In the genomic region with DNA sequence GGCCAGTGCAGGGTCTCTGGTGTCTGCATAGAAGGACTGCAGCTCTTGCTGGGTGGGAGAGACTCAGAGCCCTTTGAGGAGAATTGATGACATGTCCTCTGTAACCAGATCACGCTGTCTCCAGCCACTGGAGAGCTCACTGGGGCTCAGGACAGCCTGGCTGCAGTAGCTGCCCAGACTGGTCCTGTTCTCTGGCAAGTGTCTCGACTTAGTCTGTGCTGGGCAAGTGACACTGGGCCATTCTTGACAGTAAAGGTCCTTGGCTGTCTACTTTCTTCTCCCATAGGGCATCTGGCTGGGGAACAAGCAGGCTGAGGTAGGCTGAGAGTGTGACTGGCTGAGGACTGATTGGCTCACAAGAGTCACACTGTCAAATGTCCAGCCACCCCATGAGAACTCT, we compare ENCODE assay signal across 20 mouse cellular contexts. TPM values are rescaled to one million over a fixed set of nuclear protein-coding genes. Genes with fewer than 3 reads are reported as not detected.
"Had no signal": no experiment of that assay in that cellular context is flagged by ENCODE, and none has a peak within 500 bp of the region (broad histone marks: within the 10 kb centered on the region; RNA-seq: fewer than 3 reads in every experiment).

No protein-coding gene starts in this region.

- DNase-seq: lung, adult 2 months; lung, postnatal 14 days; lung, postnatal 36 days; right cerebral cortex, postnatal 14 days; spleen, adult 18-20 months; thymus, adult 18-20 months; thymus, postnatal 14 days; thymus, postnatal 36 days had no signal

- H3K36me3 ChIP-seq: midbrain, embryonic 15.5 days had no signal

- H3K27ac ChIP-seq: lung, embryonic 15.5 days; macrophage; midbrain, embryonic 13.5 days; midbrain, embryonic 15.5 days; neural tube, embryonic 12.5 days had no signal

- H3K4me3 ChIP-seq: lung, embryonic 15.5 days; megakaryocyte, embryonic 14.5 days; midbrain, embryonic 13.5 days; midbrain, embryonic 15.5 days; neural tube, embryonic 12.5 days had no signal

- H3K27me3 ChIP-seq: lung, embryonic 15.5 days; megakaryocyte, embryonic 14.5 days; midbrain, embryonic 13.5 days; midbrain, embryonic 15.5 days; neural tube, embryonic 12.5 days had no signal

- H3K9me3 ChIP-seq: lung, embryonic 15.5 days; megakaryocyte, embryonic 14.5 days; midbrain, embryonic 13.5 days; midbrain, embryonic 15.5 days; neural tube, embryonic 12.5 days had no signal

RNA-seq across cellular contexts. Expression of gene Alx4, which starts 57.2 kb away (rescaled TPM):
- total RNA-seq: megakaryocyte progenitor cell, adult 5-6 weeks; monocyte, adult 5-6 weeks; neutrophil, adult 5-6 weeks had no signal
- polyA plus RNA-seq: lung, postnatal 0 days; macrophage; small intestine, adult 2 months; stomach, embryonic 14.5 days had no signal
